Mouse (Mus musculus) stomach, embryonic 14.5 days (tissue): ENCODE data around the gene Klhl26. TPM values are rescaled to one million over a fixed set of nuclear protein-coding genes. Genes with fewer than 3 reads are reported as not detected.

ENCODE experiments used
- ATAC-seq: fragments of 200-750 bp; cut with Nextera tagmentation; 2 replicates; pipeline ENCODE4 v1.8.0; 2017; ENCODE audit warnings: low read depth, moderate TSS enrichment; ENCODE audit not compliant: insufficient number of reproducible peaks, insufficient read depth, low FRiP score
- H3K27ac ChIP-seq: fragments of 300-500 bp; sonication (generic); 2 replicates; pipeline ENCODE4 v1.5.1; 2014; ENCODE audit warnings: mild to moderate bottlenecking, low read length, moderate library complexity, mixed read lengths
- H3K27me3 ChIP-seq: fragments of 300-500 bp; sonication (generic); 2 replicates; pipeline ENCODE4 v1.6.1; 2014; ENCODE audit warnings: low read length, control low read depth, mixed read lengths; ENCODE audit not compliant: control insufficient read depth, insufficient read depth
- H3K36me3 ChIP-seq: fragments of 300-500 bp; sonication (generic); 2 replicates; pipeline ENCODE4 v1.6.1; 2014; ENCODE audit warnings: mild to moderate bottlenecking, control low read depth, low read length, moderate library complexity, mixed read lengths; ENCODE audit not compliant: control insufficient read depth, insufficient read depth
- H3K4me1 ChIP-seq: fragments of 300-500 bp; sonication (generic); 2 replicates; pipeline ENCODE4 v1.6.1; 2014; ENCODE audit warnings: low read length, control low read depth, mixed read lengths; ENCODE audit not compliant: control insufficient read depth, insufficient read depth
- H3K4me2 ChIP-seq: fragments of 300-500 bp; sonication (generic); replicated peaks from 2 replicates; pipeline ENCODE4 v1.6.1; 2014; ENCODE audit warnings: low read depth, low read length, control low read depth
- H3K4me3 ChIP-seq: fragments of 300-500 bp; sonication (generic); 2 replicates; pipeline ENCODE4 v1.5.1; 2014; ENCODE audit warnings: low read depth, low read length, control low read depth
- H3K9ac ChIP-seq: fragments of 300-500 bp; sonication (generic); replicated peaks from 2 replicates; pipeline ENCODE4 v1.6.1; 2014; ENCODE audit warnings: low read depth, mild to moderate bottlenecking, control low read depth, low read length, moderate library complexity, mixed read lengths
- H3K9me3 ChIP-seq: fragments of 300-500 bp; sonication (generic); 2 replicates; pipeline ENCODE4 v1.6.1; 2016; ENCODE audit warnings: low read depth, low read length, control low read depth; ENCODE audit not compliant: control insufficient read depth
- WGBS: fragments of 180-500 bp; shearing (Covaris S2); extraction: QIAGEN DNeasy Blood & Tissue Kit; methylation state at CpG from one replicate; pipeline ENCODE4 v1.1.7; 2014; 5-methylcytosine and 5-hydroxymethylcytosine counted together
- polyA plus RNA-seq: library from polyadenylated mRNA; unstranded; fragments of >200 nt; fragmentation: Nextera tagmentation; extraction: Ambion mirVana; gene quantifications from 2 replicates; pipeline ENCODE4 v1.2.1, GENCODE M21; 2014

Gene Klhl26
- polyA plus RNA-seq, 1 experiment from 2014 or later = 22.1 TPM

- peak; percentile 73 for ATAC-seq
- no peak overlapping the region for H3K9ac ChIP-seq
- WGBS = 38% methylated on average over 6 of the region's 6 CpGs
- no peaks in the 10 kb centered on the region for H3K27me3 ChIP-seq
- H3K36me3 ChIP-seq = peaks cover 5% of the 10 kb centered on the region; the same call in 1 of the 2 replicates
- H3K27ac ChIP-seq = peak overlapping the region; percentile 78
- no peaks in the 10 kb centered on the region for H3K9me3 ChIP-seq
- no peak overlapping the region for H3K4me3 ChIP-seq
- peaks cover 47% of the 10 kb centered on the region for H3K4me1 ChIP-seq
- no peak overlapping the region for H3K4me2 ChIP-seq
Measured at GRCm38 (mm10) chr8:70408301-70408700, 68.5 kb downstream of the Klhl26 start.

- 67% methylated on average over 11 of the region's 11 CpGs for whole genome bisulfite sequencing
- Histone ChIP-seq H3K36me3 (peaks cover 2% of the 10 kb centered on the region; the same call in 1 of the 2 replicates), H3K27ac (peak overlapping the region; percentile 55; the same call in 1 of the 2 replicates), H3K9me3 (no peaks in the 10 kb centered on the region), H3K4me2 (no peak overlapping the region), H3K27me3 (no peaks in the 10 kb centered on the region), H3K4me3 (no peak overlapping the region), H3K4me1 (peaks cover 47% of the 10 kb centered on the region), H3K9ac (no peak overlapping the region)
- peak; percentile 59 for ATAC-seq
Measured at GRCm38 (mm10) chr8:70406427-70407069, 70.2 kb downstream of the Klhl26 start.

- no peak overlapping the region for H3K4me2 ChIP-seq
- no peak for ATAC-seq
- H3K27me3 ChIP-seq = no peaks in the 10 kb centered on the region
- no peak overlapping the region for H3K27ac ChIP-seq
- WGBS = 16% methylated on average over 7 of the region's 7 CpGs
- peaks cover 47% of the 10 kb centered on the region for H3K4me1 ChIP-seq
- H3K4me3 ChIP-seq = no peak overlapping the region
- H3K36me3 ChIP-seq = peaks cover 6% of the 10 kb centered on the region
- no peaks in the 10 kb centered on the region for H3K9me3 ChIP-seq
- H3K9ac ChIP-seq = no peak overlapping the region
Measured at GRCm38 (mm10) chr8:70405189-70405588, 71.6 kb downstream of the Klhl26 start.

GRCm38 (mm10) chr8:70404212-70404611 lies 72.6 kb downstream of the Klhl26 start:
- WGBS = 92% methylated on average over 3 of the region's 3 CpGs
- H3K27ac ChIP-seq = no peak overlapping the region

More at GRCm38 (mm10) chr8:70404212-70404611, 72.6 kb downstream of the Klhl26 start:
- Histone ChIP-seq H3K27me3 (no peaks in the 10 kb centered on the region), H3K9ac (no peak overlapping the region), H3K4me3 (no peak overlapping the region), H3K36me3 (peaks cover 6% of the 10 kb centered on the region), H3K4me2 (no peak overlapping the region), H3K4me1 (peaks cover 41% of the 10 kb centered on the region), H3K9me3 (no peaks in the 10 kb centered on the region)
- ATAC-seq = no peak

Other genes starting within 250 kb of the Klhl26 start
- gene Sugp2, start 242.7 kb downstream of the Klhl26 start, polyA plus RNA-seq = 30.7 and 34.6 TPM in 2 replicates
- 23.2 and 27.0 TPM in 2 replicates for gene Armc6, start 242.5 kb downstream of the Klhl26 start, polyA plus RNA-seq
- 30.8 and 33.7 TPM in 2 replicates for gene Homer3, start 194.1 kb downstream of the Klhl26 start, polyA plus RNA-seq
- 44.3 and 45.0 TPM in 2 replicates for gene Ddx49, start 174.5 kb downstream of the Klhl26 start, polyA plus RNA-seq
- gene Cope, start 174.4 kb downstream of the Klhl26 start, polyA plus RNA-seq = 320 and 341 TPM in 2 replicates
- gene Cers1, start 161.2 kb downstream of the Klhl26 start, polyA plus RNA-seq = 5.4 and 5.7 TPM in 2 replicates
- 0.35 and 1.6 TPM in 2 replicates for gene Gdf1, start 147.2 kb downstream of the Klhl26 start, polyA plus RNA-seq
- 17.0 and 17.1 TPM in 2 replicates for gene Upf1, start 123.7 kb downstream of the Klhl26 start, polyA plus RNA-seq
- 0.38 TPM in 1 of 2 replicates, not detected in the other for gene Comp, start 103.4 kb downstream of the Klhl26 start, polyA plus RNA-seq
- 21.6 and 23.0 TPM in 2 replicates for gene Crtc1, start 37.4 kb downstream of the Klhl26 start, polyA plus RNA-seq
- gene Tmem59l, start 10.4 kb upstream of the Klhl26 start, polyA plus RNA-seq = 4.8 and 6.4 TPM in 2 replicates
- gene Crlf1, start 16.2 kb upstream of the Klhl26 start, polyA plus RNA-seq = 1.6 and 1.8 TPM in 2 replicates
- 132 and 149 TPM in 2 replicates for gene Rex1bd, start 29.8 kb upstream of the Klhl26 start, polyA plus RNA-seq
- 1,056 and 1,119 TPM in 2 replicates for gene Uba52, start 33.8 kb upstream of the Klhl26 start, polyA plus RNA-seq
- 258 and 281 TPM in 2 replicates for gene Fkbp8, start 50.8 kb upstream of the Klhl26 start, polyA plus RNA-seq
- gene Kxd1, start 51.0 kb upstream of the Klhl26 start, polyA plus RNA-seq = 58.9 and 72.3 TPM in 2 replicates
- gene Ell, start 62.5 kb upstream of the Klhl26 start, polyA plus RNA-seq = 17.1 and 17.9 TPM in 2 replicates
- 81.3 and 82.4 TPM in 2 replicates for gene Isyna1, start 117.4 kb upstream of the Klhl26 start, polyA plus RNA-seq
- gene Ssbp4, start 131.9 kb upstream of the Klhl26 start, polyA plus RNA-seq = 121 and 122 TPM in 2 replicates
- 1.9 and 2.9 TPM in 2 replicates for gene Lrrc25, start 139.2 kb upstream of the Klhl26 start, polyA plus RNA-seq
- 0.17 and 0.24 TPM in 2 replicates for gene Gdf15, start 155.5 kb upstream of the Klhl26 start, polyA plus RNA-seq
- gene Pgpep1, start 183.4 kb upstream of the Klhl26 start, polyA plus RNA-seq = 67.7 and 70.8 TPM in 2 replicates
- gene Lsm4, start 196.3 kb upstream of the Klhl26 start, polyA plus RNA-seq = 234 and 244 TPM in 2 replicates
- gene Jund, start 222.0 kb upstream of the Klhl26 start, polyA plus RNA-seq = 78.9 and 105 TPM in 2 replicates
- gene Iqcn, start 226.5 kb upstream of the Klhl26 start, polyA plus RNA-seq = 0.06 and 0.10 TPM in 2 replicates
- 0.51 and 0.63 TPM in 2 replicates for gene Gm3336, start 241.6 kb upstream of the Klhl26 start, polyA plus RNA-seq
- 0.29 and 0.32 TPM in 2 replicates for gene Pde4c, start 246.8 kb upstream of the Klhl26 start, polyA plus RNA-seq